Comparison of ENCODE assay signal across 16 mouse cellular contexts in the genomic region with DNA sequence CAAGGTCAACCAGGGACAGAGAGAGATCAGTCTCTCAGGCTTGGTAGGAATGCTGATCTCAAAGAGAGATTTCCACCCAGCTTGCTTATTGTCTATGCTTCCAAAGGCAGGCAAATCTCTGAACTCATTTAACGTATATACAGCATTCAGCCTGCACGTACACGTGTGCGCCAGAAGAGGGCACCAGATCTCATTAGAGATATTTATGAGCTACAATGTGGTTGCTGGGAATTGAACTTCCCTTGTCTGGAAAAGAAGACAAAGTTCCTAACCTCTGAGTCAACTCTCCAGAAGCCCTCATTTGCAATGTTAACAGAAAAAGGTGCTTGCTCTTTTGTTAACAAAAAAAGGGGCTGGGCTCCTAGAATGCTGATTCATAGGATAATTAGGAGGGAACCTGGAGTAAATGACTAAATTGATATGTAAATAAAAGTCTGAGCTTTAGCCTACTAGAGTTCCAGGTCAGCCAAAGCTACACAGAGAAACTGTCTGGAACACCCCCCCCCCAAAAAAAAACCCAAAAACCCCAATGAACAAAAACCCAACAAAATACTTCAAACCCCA. TPM values are rescaled to one million over a fixed set of nuclear protein-coding genes. Genes with fewer than 3 reads are reported as not detected.
DNase-seq lines count a peak whose midpoint lies in the region; ATAC-seq and TF ChIP-seq lines count a peak whose summit lies in the region.
"Had no signal": no experiment of that assay in that cellular context is flagged by ENCODE, and none has a peak within 500 bp of the region (broad histone marks: within the 10 kb centered on the region; RNA-seq: fewer than 3 reads in every experiment).

No protein-coding gene starts in this region.

- H3K4me2 ChIP-seq in stomach, postnatal 0 days (replicated peaks; ENCODE audit: low read depth), result no peak overlapping the region

- H3K36me3 ChIP-seq in heart, adult 2 months (ENCODE audit: control insufficient read depth, insufficient read depth, low read length), result no peaks in the 10 kb centered on the region
- no peaks in the 10 kb centered on the region for H3K36me3 ChIP-seq in thymus, adult 2 months (ENCODE audit: control insufficient read depth, insufficient read depth, low read length)
- no peaks in the 10 kb centered on the region for H3K36me3 ChIP-seq in stomach, postnatal 0 days (ENCODE audit: control insufficient read depth, insufficient read depth, low read length)
- H3K36me3 ChIP-seq: heart, embryonic 10.5 days had no signal

- no peak for TF ChIP-seq EP300 in heart, adult 2 months (IDR thresholded peaks at IDR 0.05; ENCODE audit: insufficient read depth, low read depth, low read length)
- no peak for TF ChIP-seq EP300 in stomach, postnatal 0 days (optimal IDR thresholded peaks at IDR 0.05)

- intact Hi-C loops in heart, adult 2 months (cut with DNase I), result no loop called here

- ATAC-seq in erythroid progenitor cell, adult 5-6 weeks (replicated peaks; ENCODE audit: low FRiP score, poor library complexity, severe bottlenecking), result peak; percentile 71; the same call in 1 of the 2 replicates
- no peak for ATAC-seq in stomach, postnatal 0 days (ENCODE audit: low FRiP score, low TSS enrichment)
- ATAC-seq: forebrain, embryonic 14.5 days; inflammation-experienced regulatory T-cells, adult 6 months had no signal

- H3K27ac ChIP-seq in heart, adult 2 months, result no peak overlapping the region
- H3K27ac ChIP-seq in thymus, adult 2 months (ENCODE audit: control insufficient read depth, insufficient read depth, low read length), result no peak overlapping the region
- H3K27ac ChIP-seq in stomach, postnatal 0 days (replicated peaks), result no peak overlapping the region
- H3K27ac ChIP-seq: heart, embryonic 10.5 days had no signal

- no peak for DNase-seq in heart, adult 2 months
- no peak for DNase-seq in heart, postnatal 4 days
- DNase-seq in thymus, postnatal 4 days, result peak; percentile 41
- DNase-seq in thymus, adult 2 months, result no peak
- no peak for DNase-seq in stomach, postnatal 0 days (ENCODE audit: low spot score)
- DNase-seq in ovary, adult 18-20 months (ENCODE audit: low spot score), result no peak
- DNase-seq in spleen, postnatal 14 days (ENCODE audit: low spot score in 2 of 2), result no peak
- DNase-seq: adrenal gland, postnatal 25 days; cerebellum, postnatal 25 days; layer of hippocampus, adult 9-11 months; lung, adult 18-20 months had no signal

- H3K79me2 ChIP-seq in heart, adult 2 months (replicated peaks; ENCODE audit: control insufficient read depth, insufficient read depth, low read length), result no peaks in the 10 kb centered on the region

- no peak overlapping the region for H3K4me3 ChIP-seq in heart, adult 2 months
- no peak overlapping the region for H3K4me3 ChIP-seq in thymus, adult 2 months (ENCODE audit: control insufficient read depth, insufficient read depth, low read length)
- no peak overlapping the region for H3K4me3 ChIP-seq in stomach, postnatal 0 days (ENCODE audit: low read depth, low read length)
- H3K4me3 ChIP-seq: heart, embryonic 10.5 days had no signal

- no peak overlapping the region for H3K9ac ChIP-seq in heart, adult 2 months (ENCODE audit: low read depth, low read length)
- no peak overlapping the region for H3K9ac ChIP-seq in stomach, postnatal 0 days (ENCODE audit: low read length)

- no peaks in the 10 kb centered on the region for H3K9me3 ChIP-seq in stomach, postnatal 0 days (ENCODE audit: control insufficient read depth, low read length)
- H3K9me3 ChIP-seq: heart, embryonic 10.5 days had no signal

- no peak for TF ChIP-seq POLR2A in heart, adult 2 months (IDR thresholded peaks at IDR 0.05; ENCODE audit: insufficient read depth, low read depth, low read length)
- no peak for TF ChIP-seq POLR2A in thymus, adult 2 months (IDR thresholded peaks at IDR 0.05; ENCODE audit: control insufficient read depth, extremely low read depth, insufficient read depth, low read length, poor library complexity)

- 64% methylated on average over 4 of the region's 4 CpGs for WGBS in heart, adult 2 months
- WGBS in thymus, adult 2 months, result 81% methylated on average over 4 of the region's 4 CpGs
- 71% methylated on average over 4 of the region's 4 CpGs for WGBS in stomach, postnatal 0 days

- TF ChIP-seq CTCF in heart, adult 2 months (IDR thresholded peaks at IDR 0.05), result peak; percentile 30
- TF ChIP-seq CTCF in thymus, adult 2 months (IDR thresholded peaks at IDR 0.05; ENCODE audit: borderline replicate concordance, control insufficient read depth, extremely low read depth, insufficient read depth, low read length, poor library complexity), result no peak
- TF ChIP-seq CTCF in stomach, postnatal 0 days (IDR thresholded peaks at IDR 0.05; ENCODE audit: low read depth), result peak; percentile 38

- no peaks in the 10 kb centered on the region for H3K4me1 ChIP-seq in heart, adult 2 months (ENCODE audit: control insufficient read depth, insufficient read depth, low read length)
- no peaks in the 10 kb centered on the region for H3K4me1 ChIP-seq in thymus, adult 2 months (replicated peaks; ENCODE audit: control insufficient read depth, insufficient read depth, low read length)
- no peaks in the 10 kb centered on the region for H3K4me1 ChIP-seq in stomach, postnatal 0 days (replicated peaks; ENCODE audit: control insufficient read depth, insufficient read depth)
- H3K4me1 ChIP-seq: heart, embryonic 10.5 days had no signal

- H3K27me3 ChIP-seq in heart, adult 2 months (ENCODE audit: control insufficient read depth, insufficient read depth, low read length), result no peaks in the 10 kb centered on the region
- H3K27me3 ChIP-seq in thymus, adult 2 months (ENCODE audit: control insufficient read depth, insufficient read depth, low read length), result no peaks in the 10 kb centered on the region
- no peaks in the 10 kb centered on the region for H3K27me3 ChIP-seq in stomach, postnatal 0 days (ENCODE audit: control insufficient read depth, insufficient read depth, low read length)

RNA-seq across cellular contexts. Expression of a gene that starts 12.4 kb away (rescaled TPM):
- total RNA-seq in heart, adult 2 months (2021), result 10 to 100 TPM; 44.8 to 47.6 TPM
- 11.4 and 14.7 TPM in 2 replicates for polyA plus RNA-seq in heart, adult 2 months (2012; rRNA removed)
- total RNA-seq in heart, postnatal 4 days (2021), result 10 to 100 TPM; 61.0 to 62.2 TPM
- 30.1 and 38.8 TPM in 2 replicates for polyA plus RNA-seq in thymus, adult 2 months (2012; rRNA removed)
- 21.6 and 37.3 TPM in 2 replicates for total RNA-seq in erythroid progenitor cell, adult 5-6 weeks (2015; ENCODE audit: low replicate concordance)
- 30.0 and 42.2 TPM in 2 replicates for total RNA-seq in erythroid progenitor cell, adult 5-6 weeks (2017; ENCODE audit: low replicate concordance)
- polyA plus RNA-seq in stomach, postnatal 0 days (2015; fragmentation: Nextera tagmentation; extraction: Ambion mirVana), result 2.7 and 2.8 TPM in 2 replicates

RNA-seq across cellular contexts. Expression of a gene that starts 51.6 kb away (rescaled TPM):
- total RNA-seq in heart, adult 2 months (2021), result not detected
- not detected in 2 replicates for polyA plus RNA-seq in heart, adult 2 months (2012; rRNA removed)
- total RNA-seq in heart, postnatal 4 days (2021), result not detected
- polyA plus RNA-seq in thymus, adult 2 months (2012; rRNA removed), result 0.13 and 0.36 TPM in 2 replicates
- not detected in 2 replicates for total RNA-seq in erythroid progenitor cell, adult 5-6 weeks (2015; ENCODE audit: low replicate concordance)
- total RNA-seq in erythroid progenitor cell, adult 5-6 weeks (2017; ENCODE audit: low replicate concordance), result not detected in 2 replicates
- polyA plus RNA-seq in stomach, postnatal 0 days (2015; fragmentation: Nextera tagmentation; extraction: Ambion mirVana), result not detected in 2 replicates
- total RNA-seq: adrenal gland, postnatal 25 days had no signal
- polyA plus RNA-seq: heart, embryonic 10.5 days; stomach, embryonic 14.5 days had no signal
